Mouse (Mus musculus): ENCODE data around the gene Ube2d2b. TPM values are rescaled to one million over a fixed set of nuclear protein-coding genes. Genes with fewer than 3 reads are reported as not detected.

The Ube2d2b gene
- polyA plus RNA-seq (2015; fragmentation: Nextera tagmentation; extraction: Ambion mirVana) = 0.10 and 0.14 TPM in 2 replicates

- no peak for ATAC-seq (replicated peaks)
- no peak within 1 kb of the TSS for H3K27ac ChIP-seq (replicated peaks)
- WGBS = 97% methylated on average over 22 of the region's 22 CpGs
Observed at GRCm38 (mm10) chr5:107829998-107830560, at the start of gene Ube2d2b. TSS of gene Ube2d2b (plus strand) at chr5:107830099.

DNA sequence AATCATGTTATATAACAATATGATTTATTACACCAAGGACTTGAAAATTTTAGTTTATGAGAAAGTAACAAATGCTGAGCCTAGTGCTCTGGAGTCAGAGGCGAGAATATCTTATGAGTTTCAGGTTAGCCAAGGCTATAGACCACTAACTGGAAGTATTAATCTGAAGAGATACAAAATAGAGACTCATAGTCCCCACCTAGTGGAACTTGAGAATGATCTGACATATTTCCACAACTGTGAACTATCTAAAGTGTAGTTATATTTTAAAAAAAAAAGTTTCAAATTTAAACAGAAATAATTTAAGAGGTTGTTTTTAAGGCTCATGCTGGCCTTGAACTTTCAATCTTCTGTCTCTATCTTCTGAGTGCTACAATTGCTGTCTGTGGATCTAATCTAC lies 47.5 kb upstream of the Ube2d2b start:
- 95% methylated on average over 1 of the region's 1 CpGs for WGBS
- ATAC-seq (replicated peaks) = no peak

More at GRCm38 (mm10) chr5:107829998-107830560, at the start of gene Ube2d2b:
- Histone ChIP-seq H3K36me3 (peaks cover 8% of the 10 kb centered on the region; the same call in 1 of the 2 replicates), H3K9me3 (no peaks in the 10 kb centered on the region), H3K4me3 (no peak within 1 kb of the TSS), H3K4me2 (replicated peaks) (no peak within 1 kb of the TSS), H3K9ac (replicated peaks) (no peak within 1 kb of the TSS), H3K4me1 (no peaks in the 10 kb centered on the region), H3K27me3 (no peaks in the 10 kb centered on the region)

DNA sequence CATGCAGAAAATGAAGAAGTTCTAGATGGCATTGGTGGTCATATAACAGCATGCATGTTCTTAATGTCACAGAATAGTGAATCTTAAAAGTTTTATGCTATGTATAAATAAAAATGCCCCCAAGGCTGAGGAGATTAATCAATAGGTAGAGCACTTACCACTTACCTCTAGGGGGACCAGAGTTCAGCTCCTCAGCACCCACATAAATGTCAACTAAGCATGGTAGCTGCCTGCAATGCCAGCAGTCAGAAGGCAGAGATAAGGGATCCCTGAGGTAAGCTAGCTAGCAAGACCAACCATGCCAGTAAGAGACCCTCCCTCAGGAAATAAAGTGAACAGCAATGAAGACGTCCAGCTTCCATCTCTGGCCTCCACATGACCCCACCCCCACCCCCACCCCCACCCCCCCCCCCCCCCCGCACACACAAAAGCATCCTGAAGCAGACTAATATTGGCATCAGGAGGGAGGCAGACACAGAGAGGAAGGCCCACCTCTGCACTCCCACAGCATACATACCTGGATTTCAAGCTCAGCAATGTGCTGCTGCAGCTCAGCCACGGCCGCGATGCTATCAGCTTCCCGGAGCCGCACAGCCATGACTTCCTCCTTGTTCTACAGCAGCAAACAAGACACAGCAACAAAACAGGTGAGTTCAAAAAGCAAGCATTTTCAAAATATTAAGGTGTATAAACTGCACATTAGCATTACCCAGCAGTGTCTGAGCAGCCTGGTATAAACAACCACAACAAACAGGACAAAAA lies 42.0 kb upstream of the Ube2d2b start:
- H3K4me1 ChIP-seq = no peaks in the 10 kb centered on the region
- H3K9ac ChIP-seq (replicated peaks) = no peak overlapping the region
- no peak for ATAC-seq (replicated peaks)
- no peak overlapping the region for H3K27ac ChIP-seq (replicated peaks)
- H3K36me3 ChIP-seq = peaks cover 4% of the 10 kb centered on the region
- H3K9me3 ChIP-seq = no peaks in the 10 kb centered on the region
- WGBS = 82% methylated on average over 7 of the region's 7 CpGs
- H3K27me3 ChIP-seq = no peaks in the 10 kb centered on the region
- no peak overlapping the region for H3K4me3 ChIP-seq
- no peak overlapping the region for H3K4me2 ChIP-seq (replicated peaks)

More for the DNA sequence above, 47.5 kb upstream of the Ube2d2b start:
- Histone ChIP-seq H3K36me3 (peaks cover 6% of the 10 kb centered on the region), H3K27ac (replicated peaks) (no peak overlapping the region), H3K9ac (replicated peaks) (no peak overlapping the region), H3K27me3 (no peaks in the 10 kb centered on the region), H3K4me2 (replicated peaks) (no peak overlapping the region), H3K4me1 (no peaks in the 10 kb centered on the region), H3K4me3 (no peak overlapping the region), H3K9me3 (no peaks in the 10 kb centered on the region)

DNA sequence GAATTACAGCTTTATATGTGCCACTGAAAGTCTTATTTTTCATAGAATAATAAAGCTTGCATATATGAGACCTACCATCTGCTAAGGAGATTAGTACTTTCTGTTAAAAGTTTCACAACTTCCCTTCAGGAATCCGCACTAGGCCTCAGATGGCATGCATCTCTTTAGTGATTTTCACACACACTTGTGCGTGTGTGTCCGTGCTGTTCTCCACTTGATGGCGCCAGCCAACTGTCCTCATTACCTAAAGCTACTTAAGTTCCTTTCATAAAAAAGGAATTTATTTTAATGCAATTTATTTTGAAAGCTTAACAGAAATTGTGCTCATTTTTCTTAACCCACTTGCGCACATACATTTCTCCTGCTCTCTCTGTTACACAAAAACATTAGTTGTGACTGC lies 40.4 kb upstream of the Ube2d2b start:
- Histone ChIP-seq H3K4me3 (no peak overlapping the region), H3K9ac (replicated peaks) (no peak overlapping the region), H3K4me2 (replicated peaks) (no peak overlapping the region), H3K27me3 (no peaks in the 10 kb centered on the region), H3K27ac (replicated peaks) (no peak overlapping the region), H3K4me1 (no peaks in the 10 kb centered on the region), H3K9me3 (no peaks in the 10 kb centered on the region), H3K36me3 (peaks cover 4% of the 10 kb centered on the region)
- ATAC-seq (replicated peaks) = no peak
- 78% methylated on average over 5 of the region's 5 CpGs for WGBS

DNA sequence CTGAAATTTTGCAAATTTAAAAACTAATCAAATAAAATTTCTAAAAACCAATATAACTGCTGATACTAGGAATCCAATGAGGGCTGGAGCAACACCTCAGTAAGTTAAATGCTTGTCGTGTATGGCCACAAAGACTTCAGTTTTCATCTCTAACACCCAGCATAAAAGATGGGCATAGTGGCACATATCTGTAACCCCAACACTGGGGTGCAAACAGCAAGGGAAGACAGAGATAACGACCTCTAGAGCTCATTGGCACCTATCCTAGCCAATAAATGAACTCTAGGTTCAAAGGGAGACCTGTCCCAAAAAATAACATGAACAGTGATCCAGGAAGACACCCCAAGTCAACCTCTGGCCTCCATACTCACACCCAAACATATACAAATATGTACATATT lies 37.9 kb upstream of the Ube2d2b start:
- no peak for ATAC-seq (replicated peaks)
- Histone ChIP-seq H3K4me2 (replicated peaks) (no peak overlapping the region), H3K4me1 (no peaks in the 10 kb centered on the region), H3K9ac (replicated peaks) (no peak overlapping the region), H3K9me3 (no peaks in the 10 kb centered on the region), H3K4me3 (no peak overlapping the region), H3K27me3 (no peaks in the 10 kb centered on the region), H3K27ac (replicated peaks) (no peak overlapping the region), H3K36me3 (peaks cover 9% of the 10 kb centered on the region; the same call in 1 of the 2 replicates)
- 82% methylated on average over 2 of the region's 2 CpGs for WGBS

GRCm38 (mm10) chr5:107792516-107792915 lies 37.4 kb upstream of the Ube2d2b start:
- no peak overlapping the region for H3K27ac ChIP-seq (replicated peaks)
- H3K9me3 ChIP-seq = no peaks in the 10 kb centered on the region
- no peak overlapping the region for H3K9ac ChIP-seq (replicated peaks)
- no peak overlapping the region for H3K4me2 ChIP-seq (replicated peaks)
- H3K36me3 ChIP-seq = peaks cover 8% of the 10 kb centered on the region; the same call in 1 of the 2 replicates
- H3K4me3 ChIP-seq = no peak overlapping the region
- no peaks in the 10 kb centered on the region for H3K4me1 ChIP-seq
- ATAC-seq (replicated peaks) = no peak
- no peaks in the 10 kb centered on the region for H3K27me3 ChIP-seq
- 93% methylated on average over 3 of the region's 3 CpGs for WGBS

DNA sequence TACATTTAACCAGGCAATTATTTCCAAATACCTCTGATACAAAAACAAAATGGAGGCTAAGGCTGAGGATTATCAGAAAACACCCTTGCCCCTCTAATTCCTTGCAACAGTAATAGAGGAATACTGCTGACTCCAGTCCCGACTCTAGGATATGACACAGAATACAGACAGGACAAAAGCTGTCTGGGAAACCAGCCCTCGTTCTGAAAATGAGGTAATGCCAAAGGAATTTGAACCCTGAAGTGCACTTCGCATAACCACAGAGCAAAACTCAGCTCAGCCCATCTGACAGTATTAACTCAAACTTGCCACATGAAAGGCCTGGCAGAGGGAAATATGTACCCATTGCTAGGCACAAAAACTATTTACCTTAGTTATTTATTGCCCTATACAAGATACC lies 36.6 kb upstream of the Ube2d2b start:
- no peak for ATAC-seq (replicated peaks)
- Histone ChIP-seq H3K4me2 (replicated peaks) (no peak overlapping the region), H3K9ac (replicated peaks) (no peak overlapping the region), H3K27ac (replicated peaks) (no peak overlapping the region), H3K27me3 (no peaks in the 10 kb centered on the region), H3K9me3 (no peaks in the 10 kb centered on the region), H3K4me1 (no peaks in the 10 kb centered on the region), H3K4me3 (no peak overlapping the region), H3K36me3 (0 out of 2 replicates have a peak, but pooled peaks cover 10% of the 10 kb centered on the region)
- 9% methylated on average over 3 of the region's 3 CpGs for WGBS

GRCm38 (mm10) chr5:107793927-107794326 lies 36.0 kb upstream of the Ube2d2b start:
- 23% methylated on average over 2 of the region's 2 CpGs for WGBS
- Histone ChIP-seq H3K4me2 (replicated peaks) (no peak overlapping the region), H3K4me3 (no peak overlapping the region), H3K27me3 (no peaks in the 10 kb centered on the region), H3K9me3 (no peaks in the 10 kb centered on the region), H3K36me3 (0 out of 2 replicates have a peak, but pooled peaks cover 10% of the 10 kb centered on the region), H3K4me1 (no peaks in the 10 kb centered on the region), H3K9ac (replicated peaks) (no peak overlapping the region), H3K27ac (replicated peaks) (no peak overlapping the region)
- no peak for ATAC-seq (replicated peaks)

DNA sequence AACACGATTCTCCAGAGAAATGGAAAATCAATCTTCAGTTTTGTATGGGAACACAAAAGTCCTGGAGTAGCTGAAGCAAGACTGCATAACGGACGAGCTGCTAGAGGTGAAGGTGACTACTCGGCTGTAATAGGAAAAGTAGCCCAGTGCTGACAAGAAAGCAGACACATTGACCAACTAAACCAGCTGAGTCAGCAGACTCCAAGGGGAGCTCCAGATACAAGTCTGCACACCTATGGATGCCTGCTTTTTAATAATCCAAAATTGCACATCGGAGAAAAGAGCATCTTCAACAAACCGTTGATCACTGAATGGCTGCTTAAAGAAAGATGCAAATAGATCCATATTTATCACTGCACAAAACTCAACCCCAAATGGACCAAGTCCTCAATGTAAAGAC lies 31.6 kb upstream of the Ube2d2b start:
- no peak overlapping the region for H3K4me2 ChIP-seq (replicated peaks)
- no peak overlapping the region for H3K27ac ChIP-seq (replicated peaks)
- H3K9me3 ChIP-seq = no peaks in the 10 kb centered on the region
- H3K36me3 ChIP-seq = 0 out of 2 replicates have a peak, but pooled peaks cover 10% of the 10 kb centered on the region
- no peaks in the 10 kb centered on the region for H3K27me3 ChIP-seq
- H3K4me3 ChIP-seq = no peak overlapping the region
- no peak for ATAC-seq (replicated peaks)
- H3K9ac ChIP-seq (replicated peaks) = no peak overlapping the region
- no peaks in the 10 kb centered on the region for H3K4me1 ChIP-seq
- 94% methylated on average over 6 of the region's 6 CpGs for WGBS

DNA sequence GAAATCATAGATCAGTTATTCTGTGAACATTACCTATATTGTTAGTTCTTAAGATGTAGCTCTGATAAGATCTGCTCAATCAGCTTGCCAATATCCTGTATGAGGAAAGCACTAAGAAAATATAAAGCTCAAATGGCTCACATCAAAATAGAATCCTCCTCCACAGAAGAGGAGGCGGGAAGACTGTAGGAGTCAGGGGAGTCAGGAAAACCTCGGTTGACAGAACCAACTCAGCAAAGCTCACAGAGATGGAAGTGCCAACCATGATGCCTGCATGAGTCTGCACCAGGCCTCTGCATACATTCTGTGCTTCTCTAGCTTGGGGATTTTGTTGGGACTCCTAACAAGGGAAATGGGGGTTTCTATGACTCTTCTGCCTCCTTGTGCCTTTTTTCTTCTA lies 28.7 kb upstream of the Ube2d2b start:
- Histone ChIP-seq H3K9ac (replicated peaks) (no peak overlapping the region), H3K4me1 (no peaks in the 10 kb centered on the region), H3K27me3 (no peaks in the 10 kb centered on the region), H3K4me2 (replicated peaks) (no peak overlapping the region), H3K4me3 (no peak overlapping the region), H3K27ac (replicated peaks) (no peak overlapping the region), H3K36me3 (0 out of 2 replicates have a peak, but pooled peaks cover 10% of the 10 kb centered on the region), H3K9me3 (no peaks in the 10 kb centered on the region)
- ATAC-seq (replicated peaks) = no peak
- 97% methylated on average over 2 of the region's 2 CpGs for WGBS

- no peak overlapping the region for H3K27ac ChIP-seq (replicated peaks)
- 0 out of 2 replicates have a peak, but pooled peaks cover 2% of the 10 kb centered on the region for H3K36me3 ChIP-seq
- H3K4me3 ChIP-seq = no peak overlapping the region
- no peak overlapping the region for H3K4me2 ChIP-seq (replicated peaks)
- no peaks in the 10 kb centered on the region for H3K9me3 ChIP-seq
- no peaks in the 10 kb centered on the region for H3K27me3 ChIP-seq
- no peak for ATAC-seq (replicated peaks)
- H3K4me1 ChIP-seq = no peaks in the 10 kb centered on the region
- no peak overlapping the region for H3K9ac ChIP-seq (replicated peaks)
Observed at GRCm38 (mm10) chr5:107802621-107803020, 27.3 kb upstream of the Ube2d2b start.

- 0 out of 2 replicates have a peak, but pooled peaks cover 2% of the 10 kb centered on the region for H3K36me3 ChIP-seq
- no peak overlapping the region for H3K9ac ChIP-seq (replicated peaks)
- H3K4me1 ChIP-seq = no peaks in the 10 kb centered on the region
- WGBS = 78% methylated on average over 4 of the region's 4 CpGs
- no peak overlapping the region for H3K4me2 ChIP-seq (replicated peaks)
- no peaks in the 10 kb centered on the region for H3K27me3 ChIP-seq
- H3K4me3 ChIP-seq = no peak overlapping the region
- H3K9me3 ChIP-seq = no peaks in the 10 kb centered on the region
- no peak for ATAC-seq (replicated peaks)
- no peak overlapping the region for H3K27ac ChIP-seq (replicated peaks)
Observed at GRCm38 (mm10) chr5:107807496-107807895, 22.4 kb upstream of the Ube2d2b start.

All from forebrain, embryonic 15.5 days (tissue).